Mouse (Mus musculus) cortical plate, adult 2 months (tissue): Measurements from ENCODE around the gene Akr1c21. TPM values are rescaled to one million over a fixed set of nuclear protein-coding genes. Genes with fewer than 3 reads are reported as not detected.
"Not testable (repeated sequence)": the region's sequence is repeated elsewhere in the genome, so short reads cannot be mapped to it uniquely, and the experiment has no call there.

Experiments
- H3K27ac ChIP-seq: fragments of 200-500 bp; 2 replicates; pipeline ENCODE4 v1.5.1; 2012; ENCODE audit warnings: low read length, control low read depth, inconsistent platforms; ENCODE audit not compliant: insufficient read depth
- H3K4me1 ChIP-seq: fragments of 200-500 bp; 2 replicates; pipeline ENCODE4 v1.6.1; 2011; ENCODE audit warnings: low read length; ENCODE audit not compliant: control insufficient read depth, insufficient read depth
- H3K4me3 ChIP-seq: fragments of 200-500 bp; 2 replicates; pipeline ENCODE4 v1.5.1; 2011; ENCODE audit warnings: mild to moderate bottlenecking, low read length, control low read depth; ENCODE audit not compliant: insufficient read depth
- CTCF ChIP-seq: fragments of 200-500 bp; IDR thresholded peaks from 2 replicates; pipeline ENCODE4 v1.5.1; 2011; ENCODE audit warnings: mild to moderate bottlenecking, control low read depth, low read length; ENCODE audit not compliant: insufficient read depth; ENCODE audit errors: extremely low read depth
- POLR2A ChIP-seq: fragments of 200-500 bp; IDR thresholded peaks from 2 replicates; pipeline ENCODE4 v1.6.1; 2011; ENCODE audit warnings: mild to moderate bottlenecking, low read length, control low read depth; ENCODE audit not compliant: insufficient read depth; ENCODE audit errors: extremely low read depth
- polyA plus RNA-seq: library from polyadenylated mRNA; depleted of rRNA; stranded (reverse); fragments of >200 nt; gene quantifications from 2 replicates; pipeline ENCODE4 v1.2.3, GENCODE M21; 2012; rRNA removed

Akr1c21 gene
- polyA plus RNA-seq = not detected in 2 replicates

DNA sequence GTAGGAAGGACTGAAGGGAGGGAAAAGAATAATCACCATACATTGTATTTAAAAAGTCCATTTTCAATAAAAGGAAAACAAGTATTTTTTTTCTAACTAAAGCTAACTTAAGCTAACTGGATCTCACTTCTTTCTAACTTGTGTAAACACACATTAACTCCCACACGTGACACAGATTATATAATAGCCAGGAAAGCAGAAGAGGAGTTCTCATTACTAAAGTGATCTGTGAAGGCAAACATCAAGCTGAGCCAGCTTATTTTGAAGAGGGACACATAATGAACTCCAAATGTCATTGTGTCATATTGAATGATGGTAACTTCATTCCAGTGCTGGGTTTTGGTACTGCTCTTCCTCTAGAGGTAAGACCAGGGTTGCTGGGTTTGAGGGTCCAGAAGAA, at the start of gene Akr1c21:
Akr1c21 (plus strand) TSS at position 205 of the 400 bp plus-strand sequence.
- Histone ChIP-seq H3K27ac (no peak within 1 kb of the TSS), H3K4me3 (no peak within 1 kb of the TSS), H3K4me1 (no peaks in the 10 kb centered on the region)
- TF ChIP-seq POLR2A = no peak
- TF ChIP-seq CTCF = no peak

DNA sequence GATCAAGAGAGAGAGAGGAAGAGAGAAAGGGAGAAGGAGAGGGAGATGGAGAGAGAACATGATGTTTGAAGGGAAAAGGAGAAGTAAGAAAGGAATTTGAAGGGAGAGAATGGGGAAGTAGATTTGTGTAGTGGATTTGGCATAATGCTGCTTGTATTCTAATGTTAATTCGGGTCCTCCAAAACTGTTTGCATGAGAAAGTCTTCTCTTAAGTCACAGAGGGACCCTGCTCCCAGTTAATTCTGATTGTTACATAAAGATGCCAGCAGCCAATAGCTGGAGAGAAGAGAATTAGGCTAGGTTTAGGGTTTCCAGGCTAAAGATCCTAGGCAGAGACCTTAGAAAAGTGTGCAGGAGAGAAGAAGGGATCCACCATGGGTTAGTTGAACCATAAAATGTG, 14.7 kb upstream of the Akr1c21 start:
- TF ChIP-seq CTCF (no peak), POLR2A (no peak)
- Histone ChIP-seq H3K27ac (no peak overlapping the region), H3K4me3 (no peak overlapping the region), H3K4me1 (no peaks in the 10 kb centered on the region)

DNA sequence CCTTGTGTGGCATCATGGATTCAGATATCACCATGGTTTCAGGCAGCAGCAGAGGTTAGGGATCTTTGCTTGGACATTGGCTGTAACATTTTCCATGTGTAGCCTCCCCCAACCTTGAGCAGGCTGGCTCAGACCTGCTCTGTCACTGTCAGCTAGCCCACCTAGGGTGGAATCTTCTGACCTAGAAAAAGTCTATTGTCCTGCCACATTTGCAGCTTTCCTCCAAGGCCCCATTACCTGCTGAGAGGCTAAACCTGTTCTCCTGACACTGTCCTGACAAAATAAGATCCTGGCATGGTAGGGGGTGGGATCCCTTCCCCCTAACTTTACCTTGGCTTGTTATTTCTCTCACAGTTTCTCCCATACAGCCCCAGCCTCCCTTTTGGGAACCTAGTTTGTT, 13.4 kb upstream of the Akr1c21 start:
- Histone ChIP-seq H3K4me1 (no peaks in the 10 kb centered on the region), H3K27ac (no peak overlapping the region), H3K4me3 (no peak overlapping the region)
- TF ChIP-seq CTCF = no peak
- no peak for TF ChIP-seq POLR2A

DNA sequence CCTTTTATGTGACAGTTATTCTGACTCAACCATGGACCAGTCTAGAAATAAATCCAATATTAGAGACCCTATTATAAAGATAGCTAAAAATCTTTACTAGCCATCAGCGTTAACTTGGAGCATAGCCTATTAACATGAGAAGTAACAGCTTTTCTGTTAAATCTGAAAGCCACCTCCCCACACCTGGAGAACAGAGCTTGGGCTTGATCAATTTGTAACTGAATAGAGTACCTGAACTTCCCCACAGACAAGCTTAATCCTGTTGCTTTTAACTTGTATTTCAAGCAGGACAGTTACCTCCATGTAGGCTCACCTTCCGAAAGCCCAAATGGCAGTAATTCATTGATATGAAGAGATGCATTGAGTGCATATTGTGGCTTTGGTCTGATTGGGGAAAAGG, 7.9 kb upstream of the Akr1c21 start:
- Histone ChIP-seq H3K4me1 (no peaks in the 10 kb centered on the region), H3K4me3 (no peak overlapping the region)

DNA sequence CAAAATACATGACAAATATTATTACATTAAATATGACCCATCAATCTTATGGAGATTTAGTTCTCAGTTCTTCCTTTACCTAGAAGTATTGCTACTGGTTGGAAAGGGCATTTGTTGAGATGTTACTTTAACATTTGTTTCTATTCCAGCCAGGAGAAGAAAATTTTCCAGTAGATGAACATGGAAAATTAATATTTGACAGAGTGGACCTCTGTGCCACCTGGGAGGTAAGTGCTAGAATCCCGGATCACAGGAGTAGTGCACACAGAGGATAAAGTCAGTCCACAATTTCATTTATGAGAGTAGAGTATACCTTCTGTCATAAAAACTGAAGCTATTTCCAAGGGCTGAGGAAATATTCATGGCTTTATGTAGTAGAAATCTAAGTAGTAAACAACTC, 3.0 kb downstream of the Akr1c21 start:
- no peak overlapping the region for H3K27ac ChIP-seq
- H3K4me3 ChIP-seq = no peak overlapping the region
- H3K4me1 ChIP-seq = no peaks in the 10 kb centered on the region
- TF ChIP-seq CTCF = no peak
- TF ChIP-seq POLR2A = no peak

More for the DNA sequence above, 7.9 kb upstream of the Akr1c21 start:
- TF ChIP-seq POLR2A (no peak), CTCF (no peak)
- no peak overlapping the region for H3K27ac ChIP-seq

DNA sequence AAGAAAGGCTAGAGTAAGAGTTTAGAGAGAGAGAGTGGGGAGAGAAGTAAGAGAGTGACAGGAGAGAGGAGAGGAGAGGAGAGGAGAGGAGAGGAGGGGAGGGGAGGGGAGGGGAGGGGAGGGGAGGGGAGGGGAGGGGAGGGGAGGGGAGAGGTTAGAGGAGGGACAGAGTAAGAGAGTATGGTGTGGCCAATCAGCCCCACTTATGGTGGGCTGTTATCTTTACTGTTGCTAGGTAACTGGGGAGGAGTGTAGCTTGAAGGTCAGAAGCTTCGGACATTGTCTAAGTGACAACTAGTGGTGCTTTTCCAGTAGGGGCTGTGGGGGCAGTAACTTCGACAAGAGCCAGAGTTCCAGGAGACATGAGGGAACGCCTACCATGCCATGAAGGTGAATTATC, 29.6 kb downstream of the Akr1c21 start:
- H3K4me1 ChIP-seq, H3K4me3 ChIP-seq, H3K27ac ChIP-seq: not testable (repeated sequence)

DNA sequence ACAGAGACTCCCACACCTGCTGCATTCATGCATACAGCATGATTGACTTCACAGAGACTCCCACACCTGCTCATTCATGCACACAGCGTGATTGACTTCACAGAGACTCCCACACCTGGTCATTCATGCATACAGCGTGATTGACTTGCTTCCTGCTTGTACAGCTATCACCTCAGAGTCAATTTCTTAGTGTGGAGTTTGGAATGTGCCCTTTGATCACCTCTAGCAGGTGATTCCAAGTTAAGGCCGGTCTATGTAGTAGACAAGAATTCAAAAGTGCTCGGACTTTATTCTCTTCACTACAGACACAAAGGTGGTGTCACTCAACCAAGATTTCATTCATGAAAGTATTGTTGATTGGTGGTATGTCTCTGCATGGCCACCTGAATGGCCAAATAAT, 32.9 kb downstream of the Akr1c21 start:
- H3K4me1 ChIP-seq = no peaks in the 10 kb centered on the region; the same call in 1 of the 2 replicates
- no peak overlapping the region for H3K27ac ChIP-seq
- H3K4me3 ChIP-seq = no peak overlapping the region
- no peak for TF ChIP-seq POLR2A
- no peak for TF ChIP-seq CTCF

DNA sequence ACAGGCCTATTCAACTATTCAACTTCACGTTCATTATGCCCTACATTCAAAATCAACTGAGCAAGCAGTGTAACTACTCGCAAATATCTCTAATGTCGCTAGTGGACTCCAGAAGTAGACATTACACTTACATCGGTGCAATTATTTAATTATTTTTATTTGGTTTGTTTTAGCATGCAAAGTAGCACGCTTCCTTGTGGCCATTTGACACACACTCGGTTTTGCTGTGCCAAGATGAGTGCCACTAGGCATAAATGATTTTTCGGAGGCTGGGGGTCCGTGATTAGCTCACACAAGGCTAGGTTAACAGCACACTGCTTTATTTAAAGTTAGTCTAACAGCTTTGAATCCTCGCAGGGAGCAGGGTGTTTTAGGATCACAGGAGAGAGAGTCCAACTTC, 34.7 kb downstream of the Akr1c21 start:
- Histone ChIP-seq H3K27ac (no peak overlapping the region), H3K4me1 (no peaks in the 10 kb centered on the region; the same call in 1 of the 2 replicates), H3K4me3 (peak overlapping the region; percentile 40)
- no peak for TF ChIP-seq CTCF
- TF ChIP-seq POLR2A = no peak

DNA sequence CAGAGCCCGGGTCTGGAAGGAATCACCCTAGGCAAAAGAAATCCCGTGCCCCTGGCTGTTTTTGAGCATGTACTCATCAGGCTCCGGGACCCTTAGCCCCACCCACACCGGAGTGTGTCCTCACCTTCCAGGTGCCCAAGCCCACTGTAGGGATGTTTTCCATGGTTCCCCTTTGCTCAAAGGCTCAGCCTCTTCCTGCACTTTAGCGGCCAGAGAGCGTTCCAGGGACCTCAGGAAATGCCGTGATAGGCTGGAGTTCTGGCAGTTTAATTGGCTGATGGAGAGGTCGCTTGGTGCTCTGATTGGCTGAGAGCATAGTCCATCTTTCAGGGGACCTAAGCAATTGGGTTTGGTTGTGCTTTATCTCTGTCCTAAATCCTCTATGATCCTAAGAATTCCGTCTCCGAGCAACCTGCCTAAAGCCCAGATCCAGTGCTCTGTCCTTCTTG, 35.1 kb downstream of the Akr1c21 start, which contains the start of gene Akr1e1:
Akr1e1 (minus strand) TSS at position 214 of the 449 bp plus-strand sequence.
- H3K27ac ChIP-seq = no peak within 1 kb of the TSS
- H3K4me1 ChIP-seq = no peaks in the 10 kb centered on the region; the same call in 1 of the 2 replicates
- H3K4me3 ChIP-seq = peak within 1 kb of the TSS; percentile 40
- no peak for TF ChIP-seq CTCF
- peak; percentile 94 for TF ChIP-seq POLR2A

DNA sequence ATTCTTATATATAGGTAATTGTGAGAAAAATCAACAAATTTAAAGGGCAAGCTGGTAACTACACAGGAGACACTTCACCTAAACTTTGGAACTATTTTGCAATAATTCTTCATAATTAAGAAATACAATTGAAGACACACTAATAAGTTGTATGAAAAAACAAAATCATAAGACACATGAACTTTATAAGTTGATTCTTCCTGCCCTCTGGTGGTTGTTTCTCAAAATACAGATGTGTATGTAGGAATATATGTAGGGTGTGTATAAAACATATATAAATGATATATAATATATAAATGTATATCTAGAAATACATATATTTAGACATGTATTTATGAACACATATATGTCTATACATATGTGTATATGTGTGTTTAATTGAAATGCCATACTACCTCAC, 37.0 kb downstream of the Akr1c21 start:
- Histone ChIP-seq H3K27ac (no peak overlapping the region), H3K4me1 (no peaks in the 10 kb centered on the region; the same call in 1 of the 2 replicates), H3K4me3 (no peak overlapping the region)
- no peak for TF ChIP-seq CTCF
- no peak for TF ChIP-seq POLR2A

Other genes with a start within 250 kb of the Akr1c21 start
- not detected in 2 replicates for gene Akr1c6, start 139.8 kb upstream of the Akr1c21 start, polyA plus RNA-seq
- gene Akr1c20, start 50.7 kb upstream of the Akr1c21 start, polyA plus RNA-seq = not detected in 2 replicates
- gene Akr1e1, start 35.1 kb downstream of the Akr1c21 start, polyA plus RNA-seq = 16.4 and 22.1 TPM in 2 replicates